Mouse (Mus musculus): ENCODE results near the gene Glt28d2.

GRCm38 (mm10) chr3:85917600-85917999, 30.3 kb upstream of the Glt28d2 start:
- peak; percentile 76 for TF ChIP-seq CTCF (IDR thresholded peaks at IDR 0.05)
- no peak for TF ChIP-seq EP300 (IDR thresholded peaks at IDR 0.05)

All from lung, postnatal 0 days (tissue).